Mouse (Mus musculus) neutrophil, adult 83 days (primary cell): ENCODE measurements around the gene Gcg. TPM values are rescaled to one million over a fixed set of nuclear protein-coding genes. Genes with fewer than 3 reads are reported as not detected.

Experiments
- total RNA-seq, 2 experiments: library from RNA; stranded (reverse); gene quantifications; one replicate each; pipeline ENCODE4 v1.2.4; 2023

Gene Gcg
- total RNA-seq, result not detected

GRCm38 (mm10) chr2:62483550-62483949 is at the start of gene Gcg:
Gcg (minus strand) TSS chr2:62483650.

Other genes with a start within 250 kb of the Gcg start
- 1 to 10 TPM; 3.8 to 5.2 TPM for gene Dpp4, start 71.4 kb downstream of the Gcg start, total RNA-seq
- gene Fap, start 90.4 kb upstream of the Gcg start, total RNA-seq, result 1 to 10 TPM; 1.7 to 1.8 TPM
- 10 to 100 TPM; 17.2 to 22.3 TPM for gene Ifih1, start 162.6 kb upstream of the Gcg start, total RNA-seq
- 100 to 1,000 TPM; 115 to 117 TPM for gene Gca, start 180.6 kb upstream of the Gcg start, total RNA-seq